Mouse (Mus musculus): ENCODE measurements around the gene Aldh2.

GRCm38 (mm10) chr5:121535116-121535515 lies 58.5 kb downstream of the Aldh2 start:
- TF ChIP-seq CTCF (IDR thresholded peaks at IDR 0.05; ENCODE audit: low read depth) (no peak), EP300 (IDR thresholded peaks at IDR 0.05; ENCODE audit: low read depth) (no peak)

Measured in heart, postnatal 0 days (tissue).